Mouse (Mus musculus) erythroblast, embryonic 14.5 days (primary cell): ENCODE data around the gene Polr2i.

ENCODE experiments used
- GATA1 ChIP-seq: IDR thresholded peaks from 2 replicates; pipeline ENCODE4 v1.6.1; 2012; ENCODE audit warnings: low read length, inconsistent platforms, mixed read lengths
- TAL1 ChIP-seq: IDR thresholded peaks from 3 replicates; pipeline ENCODE4 v1.6.1; 2012; ENCODE audit warnings: low read length, inconsistent platforms, mixed read lengths

DNA sequence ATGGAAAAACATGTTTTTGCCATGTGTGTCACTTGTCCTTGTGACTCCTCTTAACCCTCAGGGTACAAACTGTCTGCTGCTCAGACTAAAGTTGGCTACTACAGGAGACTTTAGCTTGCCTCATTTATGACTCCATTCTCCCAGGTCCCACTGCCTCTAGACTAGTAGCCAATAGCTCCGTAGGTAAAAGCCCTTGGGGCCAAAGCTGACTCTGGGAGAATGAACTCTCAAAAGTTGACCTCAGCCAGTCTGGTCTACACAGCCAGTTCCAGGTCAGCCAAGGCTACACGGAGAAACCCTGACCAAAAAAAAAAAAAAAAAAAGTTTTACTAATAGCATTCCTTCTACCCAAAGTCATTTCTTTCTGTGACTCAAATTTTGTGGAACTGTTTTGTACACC lies 47.2 kb downstream of the Polr2i start:
- TF ChIP-seq GATA1 (no peak), TAL1 (no peak)
